In the genomic region with DNA sequence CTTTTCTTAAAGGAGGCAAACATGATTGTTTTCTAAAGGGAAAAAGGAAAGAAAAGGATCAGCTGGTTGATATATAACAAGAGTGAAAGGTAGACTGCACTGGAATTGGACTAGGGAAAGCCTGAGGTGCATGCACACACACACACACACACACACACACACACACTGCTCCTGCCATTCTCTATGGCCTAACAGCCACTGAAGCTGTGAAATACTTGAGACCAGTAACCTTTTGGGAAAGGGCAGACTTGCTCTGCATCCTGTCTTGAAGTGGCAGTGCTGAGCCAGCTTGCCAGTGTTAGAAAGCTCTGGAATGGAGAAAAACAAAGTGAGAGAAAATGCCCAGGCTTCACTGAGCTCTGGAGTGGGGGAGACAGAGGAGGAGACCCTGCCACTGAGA, we compare ENCODE assay signal across 34 mouse cellular contexts.
"Had no signal": no experiment of that assay in that cellular context is flagged by ENCODE, and none has a peak within 500 bp of the region (broad histone marks: within the 10 kb centered on the region; RNA-seq: fewer than 3 reads in every experiment).

No protein-coding gene starts in this region.

- H3K9me3 ChIP-seq: heart, embryonic 10.5 days; heart, embryonic 12.5 days; heart, embryonic 13.5 days; heart, embryonic 15.5 days; hindbrain, embryonic 10.5 days; hindbrain, embryonic 12.5 days; hindbrain, embryonic 13.5 days; hindbrain, embryonic 15.5 days; intestine, embryonic 15.5 days; kidney, embryonic 15.5 days had no signal

- H3K36me3 ChIP-seq: heart, embryonic 10.5 days; heart, embryonic 12.5 days; heart, embryonic 13.5 days; heart, embryonic 15.5 days; hindbrain, embryonic 10.5 days; hindbrain, embryonic 12.5 days; hindbrain, embryonic 13.5 days; hindbrain, embryonic 15.5 days; intestine, embryonic 15.5 days; kidney, embryonic 15.5 days had no signal

- H3K4me1 ChIP-seq: hindbrain, embryonic 10.5 days; hindbrain, embryonic 12.5 days; hindbrain, embryonic 13.5 days; hindbrain, embryonic 15.5 days; intestine, embryonic 15.5 days; kidney, embryonic 15.5 days had no signal

- DNase-seq: heart, postnatal 10 days; heart, postnatal 14 days; heart, postnatal 36 days; heart, postnatal 4 days; kidney, adult 11 months; kidney, adult 18-20 months; kidney, adult 2 months; kidney, adult 8-10 months; kidney, adult 9 months; kidney, postnatal 10 days; kidney, postnatal 14 days; kidney, postnatal 25 days; kidney, postnatal 36 days; kidney, postnatal 4 days; layer of hippocampus, adult 9-11 months had no signal

- ATAC-seq: hindbrain, embryonic 16.5 days; hindbrain, postnatal 0 days; inflammation-experienced regulatory T-cells, adult 6 months; intestine, embryonic 15.5 days; intestine, embryonic 16.5 days; intestine, postnatal 0 days had no signal

- H3K4me3 ChIP-seq: heart, embryonic 10.5 days; heart, embryonic 12.5 days; heart, embryonic 13.5 days; heart, embryonic 15.5 days; hindbrain, embryonic 10.5 days; hindbrain, embryonic 12.5 days; hindbrain, embryonic 13.5 days; hindbrain, embryonic 15.5 days; intestine, embryonic 15.5 days; kidney, embryonic 15.5 days; layer of hippocampus, adult 2 months had no signal

- H3K27me3 ChIP-seq: heart, embryonic 12.5 days; heart, embryonic 13.5 days; heart, embryonic 15.5 days; hindbrain, embryonic 12.5 days; hindbrain, embryonic 13.5 days; hindbrain, embryonic 15.5 days; intestine, embryonic 15.5 days; kidney, embryonic 15.5 days had no signal

- H3K4me2 ChIP-seq: heart, embryonic 11.5 days; heart, embryonic 12.5 days; heart, embryonic 13.5 days; heart, embryonic 15.5 days; hindbrain, embryonic 12.5 days; hindbrain, embryonic 13.5 days; hindbrain, embryonic 14.5 days; hindbrain, embryonic 15.5 days; intestine, embryonic 15.5 days; kidney, embryonic 15.5 days had no signal

- H3K27ac ChIP-seq: heart, embryonic 10.5 days; heart, embryonic 13.5 days; heart, embryonic 15.5 days; hindbrain, embryonic 10.5 days; hindbrain, embryonic 12.5 days; hindbrain, embryonic 13.5 days; hindbrain, embryonic 14.5 days; hindbrain, embryonic 15.5 days; hindbrain, postnatal 0 days; intestine, embryonic 15.5 days; kidney, embryonic 15.5 days; kidney, postnatal 0 days; layer of hippocampus, adult 2 months had no signal

- H3K9ac ChIP-seq: heart, embryonic 12.5 days; heart, embryonic 13.5 days; heart, embryonic 15.5 days; hindbrain, embryonic 12.5 days; hindbrain, embryonic 13.5 days; hindbrain, embryonic 14.5 days; hindbrain, embryonic 15.5 days; intestine, embryonic 15.5 days; kidney, embryonic 15.5 days had no signal
